Mouse (Mus musculus): ENCODE measurements around the gene Serpina1a. TPM values are rescaled to one million over a fixed set of nuclear protein-coding genes. Genes with fewer than 3 reads are reported as not detected.
"Not testable (repeated sequence)": the region's sequence is repeated elsewhere in the genome, so short reads cannot be mapped to it uniquely, and the experiment has no call there.

Gene Serpina1a
- polyA plus RNA-seq (2015; fragmentation: Nextera tagmentation; extraction: Ambion mirVana): 0.68 TPM in 1 of 2 replicates, not detected in the other

DNA sequence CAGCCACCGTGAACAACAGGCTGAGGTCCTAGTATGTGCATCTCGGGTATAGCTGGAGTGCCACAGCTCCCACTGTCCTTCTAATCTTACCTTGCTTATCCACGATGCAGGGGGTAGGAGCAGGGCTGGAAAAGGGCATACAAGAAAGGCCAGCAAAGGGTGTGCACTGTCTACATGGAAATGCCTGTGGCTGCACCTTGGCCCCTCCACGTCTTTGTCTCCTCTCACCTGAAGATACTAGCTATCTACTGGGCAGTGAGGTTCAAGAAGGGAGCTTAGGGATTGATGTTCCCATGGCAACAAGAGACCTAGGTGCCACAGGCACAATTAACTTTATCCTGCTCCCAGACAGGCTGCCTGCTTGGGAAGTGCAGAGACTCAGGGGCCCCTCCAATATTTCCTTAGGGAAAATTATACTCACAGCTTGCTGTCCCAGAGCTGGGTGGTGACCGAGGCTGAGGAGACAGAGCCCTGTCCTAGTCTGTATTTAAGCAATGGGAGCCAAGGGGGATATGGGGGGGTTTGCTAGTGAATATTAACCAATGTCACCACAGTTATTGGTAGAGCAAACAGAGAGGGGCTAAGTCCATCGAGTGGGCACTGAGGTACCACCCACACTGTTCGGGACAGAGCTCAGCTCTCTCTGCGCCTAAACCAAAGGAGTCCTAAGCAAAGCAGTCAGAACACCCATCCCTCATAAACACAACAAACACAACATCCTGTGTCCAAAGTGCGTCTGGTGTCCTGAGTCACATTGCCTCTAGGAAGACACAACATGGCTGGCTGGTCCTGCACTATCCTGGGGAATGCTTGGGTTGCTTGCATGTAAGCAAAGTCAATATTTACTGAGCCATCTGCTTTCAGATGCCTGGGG lies at the start of gene Serpina1a:
Gene Serpina1a, minus strand, starts transcription at position 462 of the 874 bp plus-strand sequence.
- WGBS: 90% methylated on average over 9 of the region's 9 CpGs
- not testable (repeated sequence) for H3K4me3 ChIP-seq; ATAC-seq (ENCODE audit: low read depth)

DNA sequence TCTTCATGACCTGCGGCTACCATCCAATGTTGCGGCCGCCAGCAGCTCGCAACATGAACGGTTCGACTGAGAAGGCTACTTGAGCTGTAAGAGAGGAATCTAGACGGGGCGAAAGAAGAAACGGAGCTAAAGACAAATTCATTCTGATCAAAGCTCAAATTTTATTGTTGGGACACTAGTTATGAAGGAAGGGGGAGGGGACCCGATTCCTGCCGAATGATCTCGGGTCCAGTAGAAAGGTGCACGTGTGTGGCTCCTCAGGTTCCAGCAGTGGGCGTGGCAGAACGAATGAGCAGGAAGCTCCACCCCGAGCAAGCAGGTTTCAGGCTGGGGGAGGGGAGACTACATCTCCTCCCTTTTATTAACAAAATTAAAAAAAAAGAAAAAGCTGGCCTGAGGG lies 45.8 kb upstream of the Serpina1a start:
- not testable (repeated sequence) for ATAC-seq (ENCODE audit: low read depth); H3K4me2 ChIP-seq; H3K9me3 ChIP-seq; H3K4me3 ChIP-seq; H3K4me1 ChIP-seq (replicated peaks); H3K9ac ChIP-seq; H3K36me3 ChIP-seq; H3K27ac ChIP-seq (replicated peaks); H3K27me3 ChIP-seq
- 91% methylated on average over 12 of the region's 16 CpGs for WGBS

More for the DNA sequence above, at the start of gene Serpina1a:
- H3K4me2 ChIP-seq; H3K36me3 ChIP-seq; H3K4me1 ChIP-seq (replicated peaks); H3K27ac ChIP-seq (replicated peaks); H3K27me3 ChIP-seq; H3K9ac ChIP-seq; H3K9me3 ChIP-seq: not testable (repeated sequence)

DNA sequence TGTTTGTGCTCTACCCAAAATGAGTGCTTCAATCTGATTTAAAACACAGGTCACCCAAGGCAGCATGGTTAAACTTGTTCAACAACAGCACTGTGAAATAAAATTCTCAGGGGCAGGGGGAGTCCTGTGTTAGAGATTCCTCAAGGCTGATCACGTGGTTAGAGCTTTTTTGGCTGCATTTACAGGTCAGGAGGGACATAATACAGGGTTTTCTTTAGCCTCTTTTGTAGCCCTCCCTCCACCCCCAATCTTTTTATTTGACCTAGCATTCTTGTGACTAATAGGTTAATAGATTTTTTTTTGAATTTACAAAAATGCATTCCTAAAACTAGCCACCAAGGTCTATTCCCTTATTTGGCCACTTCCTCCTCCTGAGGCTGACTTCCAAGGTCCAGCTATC lies 44.4 kb upstream of the Serpina1a start:
- ATAC-seq (ENCODE audit: low read depth); H3K36me3 ChIP-seq; H3K27ac ChIP-seq (replicated peaks); H3K4me1 ChIP-seq (replicated peaks); H3K27me3 ChIP-seq; H3K4me3 ChIP-seq; H3K9me3 ChIP-seq; H3K9ac ChIP-seq; H3K4me2 ChIP-seq: not testable (repeated sequence)
- 35% methylated on average over 1 of the region's 1 CpGs for WGBS

DNA sequence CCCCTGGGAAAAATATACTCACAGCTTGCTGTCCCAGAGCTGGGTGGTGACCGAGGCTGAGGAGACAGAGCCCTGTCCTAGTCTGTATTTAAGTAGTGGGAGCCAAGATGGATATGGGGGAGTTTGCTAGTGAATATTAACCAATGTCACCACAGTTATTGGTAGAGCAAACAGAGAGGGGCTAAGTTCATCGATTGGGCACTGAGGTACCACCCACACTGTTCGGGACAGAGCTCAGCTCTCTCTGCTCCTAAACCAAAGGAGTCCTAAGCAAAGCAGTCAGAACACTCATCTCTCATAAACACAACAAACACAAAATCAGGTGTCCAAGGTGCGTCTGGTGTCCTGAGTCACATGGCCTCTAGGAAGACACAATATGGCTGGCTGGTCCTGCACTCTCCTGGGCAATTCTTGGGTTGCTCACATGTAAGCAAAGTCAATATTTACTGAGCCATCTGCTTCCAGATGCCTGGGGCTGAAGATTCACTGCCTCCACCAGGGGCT lies 41.5 kb upstream of the Serpina1a start, which contains the start of gene Serpina1c:
Gene Serpina1c, minus strand, starts transcription at position 51 of the 504 bp plus-strand sequence.
- not testable (repeated sequence) for H3K27me3 ChIP-seq; H3K4me1 ChIP-seq (replicated peaks); H3K4me3 ChIP-seq; H3K9ac ChIP-seq; H3K27ac ChIP-seq (replicated peaks); H3K36me3 ChIP-seq; ATAC-seq (ENCODE audit: low read depth); H3K4me2 ChIP-seq
- 0 out of 2 replicates have a peak, but pooled peaks cover 11% of the 10 kb centered on the region for H3K9me3 ChIP-seq
- WGBS: 88% methylated on average over 4 of the region's 4 CpGs

DNA sequence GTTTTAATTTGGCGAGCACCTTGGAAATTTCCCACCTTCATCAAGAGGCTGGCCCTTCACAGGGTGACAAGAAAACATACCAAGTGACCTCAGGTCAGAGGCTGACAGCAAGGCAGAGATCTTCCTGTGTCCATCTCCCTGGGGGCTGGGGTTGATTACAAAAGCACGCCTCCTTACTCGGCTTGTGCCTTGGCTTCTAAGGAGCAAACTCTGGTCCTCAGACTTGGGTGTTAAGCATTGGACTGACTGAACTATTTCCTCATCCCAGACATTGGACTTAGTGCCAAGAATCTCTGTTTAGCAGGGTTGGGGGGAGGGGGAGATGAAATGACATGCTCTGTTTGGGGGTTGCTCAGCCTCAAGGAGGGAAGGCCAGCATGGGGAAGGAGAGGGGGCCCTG lies 38.6 kb upstream of the Serpina1a start:
- not testable (repeated sequence) for H3K9me3 ChIP-seq; H3K36me3 ChIP-seq; H3K27ac ChIP-seq (replicated peaks); ATAC-seq (ENCODE audit: low read depth); H3K9ac ChIP-seq; H3K4me2 ChIP-seq; H3K4me1 ChIP-seq (replicated peaks); H3K4me3 ChIP-seq; H3K27me3 ChIP-seq
- 92% methylated on average over 3 of the region's 3 CpGs for WGBS

DNA sequence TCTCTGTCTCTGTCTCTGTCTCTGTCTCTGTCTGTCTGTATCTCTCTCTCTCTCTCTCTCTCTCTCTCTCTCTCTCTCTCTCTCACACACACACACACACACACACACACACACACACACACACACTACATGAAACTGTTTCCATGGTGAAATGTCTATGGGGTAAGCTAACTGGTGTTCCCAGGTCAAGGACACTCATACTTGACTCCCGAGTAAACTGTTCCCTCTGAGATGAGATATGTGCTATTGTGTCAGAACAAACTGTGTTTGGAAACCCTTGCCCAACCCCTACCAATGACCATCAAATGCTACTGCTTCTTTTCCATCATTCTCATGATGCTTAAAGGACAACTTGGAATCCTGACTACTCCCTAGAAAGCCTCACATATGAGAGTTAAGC lies 3.5 kb upstream of the Serpina1a start:
- not testable (repeated sequence) for H3K4me1 ChIP-seq (replicated peaks); H3K9me3 ChIP-seq; H3K4me2 ChIP-seq; H3K4me3 ChIP-seq; H3K36me3 ChIP-seq; H3K27ac ChIP-seq (replicated peaks); ATAC-seq (ENCODE audit: low read depth); H3K27me3 ChIP-seq; H3K9ac ChIP-seq
- WGBS: 96% methylated on average over 1 of the region's 1 CpGs

DNA sequence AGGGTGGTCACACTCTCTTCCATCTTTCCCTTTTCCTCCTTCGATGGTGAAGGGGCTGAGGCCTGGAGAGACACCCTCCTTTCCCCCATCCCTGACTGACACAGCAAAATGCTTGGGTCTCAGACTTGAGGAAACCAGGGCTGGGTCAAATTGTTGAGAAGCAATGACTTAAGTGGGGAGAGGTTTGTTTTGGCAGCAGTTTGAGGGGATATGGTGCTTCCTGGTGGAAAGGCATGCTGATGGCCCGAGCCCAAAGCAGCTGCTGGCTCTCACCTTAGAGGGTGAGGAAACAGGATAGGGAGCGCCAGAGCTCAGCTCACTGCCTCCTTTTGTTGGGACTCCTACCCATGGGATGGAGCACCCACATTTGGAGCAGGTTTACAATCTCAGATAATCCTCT lies 2.4 kb downstream of the Serpina1a start:
- WGBS: 88% methylated on average over 3 of the region's 3 CpGs
- 0 out of 2 replicates have a peak, but pooled peaks cover 3% of the 10 kb centered on the region for H3K9me3 ChIP-seq

DNA sequence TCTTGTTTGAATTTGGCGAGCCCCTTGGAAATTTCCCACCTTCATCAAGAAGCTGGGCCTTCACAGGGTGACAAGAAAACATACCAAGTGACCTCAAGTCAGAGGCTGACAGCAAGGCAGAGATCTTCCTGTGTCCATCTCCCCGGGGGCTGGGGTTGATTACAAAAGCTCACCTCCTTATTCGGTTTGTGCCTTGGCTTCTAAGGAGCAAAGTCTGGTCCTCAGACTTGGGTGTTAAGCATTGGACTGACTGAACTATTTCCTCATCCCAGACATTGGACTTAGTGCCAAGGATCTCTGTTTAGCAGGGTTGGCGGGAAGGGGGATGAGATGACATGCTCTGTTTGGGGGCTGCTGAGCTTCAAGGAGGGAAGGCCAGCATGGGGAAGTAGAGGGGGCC lies 2.8 kb downstream of the Serpina1a start:
- not testable (repeated sequence) for H3K9ac ChIP-seq; H3K4me2 ChIP-seq; ATAC-seq (ENCODE audit: low read depth); H3K4me1 ChIP-seq (replicated peaks); H3K27ac ChIP-seq (replicated peaks); H3K27me3 ChIP-seq; H3K9me3 ChIP-seq; H3K4me3 ChIP-seq; H3K36me3 ChIP-seq
- WGBS: 84% methylated on average over 3 of the region's 4 CpGs

More for the DNA sequence above, 2.4 kb downstream of the Serpina1a start:
- no peak for ATAC-seq (ENCODE audit: low read depth)
- H3K4me1 ChIP-seq (replicated peaks): no peaks in the 10 kb centered on the region
- H3K4me3 ChIP-seq: no peak overlapping the region
- H3K36me3 ChIP-seq: no peaks in the 10 kb centered on the region
- H3K4me2 ChIP-seq: no peak overlapping the region
- no peak overlapping the region for H3K27ac ChIP-seq (replicated peaks)
- no peak overlapping the region for H3K9ac ChIP-seq
- no peaks in the 10 kb centered on the region for H3K27me3 ChIP-seq

DNA sequence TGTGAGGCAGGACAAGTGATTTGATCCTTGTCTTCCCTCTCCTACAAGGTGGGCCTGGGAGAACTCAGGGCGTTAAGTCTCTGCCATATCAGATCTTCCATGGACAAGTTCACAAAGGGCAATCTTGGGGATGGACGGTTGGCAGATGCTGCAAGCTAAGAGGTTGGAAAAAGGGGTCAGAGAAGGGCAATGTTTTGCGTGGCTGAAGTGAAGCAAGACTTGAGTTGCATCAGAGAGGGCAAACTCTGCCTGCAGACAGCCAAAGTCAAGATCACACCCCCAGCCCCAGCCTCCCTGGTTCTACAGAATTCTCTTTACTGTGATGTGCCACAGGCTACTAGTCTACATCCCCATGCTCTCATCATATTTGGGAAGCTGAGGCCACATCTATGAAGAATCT lies 3.8 kb downstream of the Serpina1a start:
- not testable (repeated sequence) for ATAC-seq (ENCODE audit: low read depth); H3K9ac ChIP-seq; H3K4me3 ChIP-seq; H3K9me3 ChIP-seq; H3K36me3 ChIP-seq; H3K4me1 ChIP-seq (replicated peaks); H3K27me3 ChIP-seq; H3K4me2 ChIP-seq; H3K27ac ChIP-seq (replicated peaks)
- 82% methylated on average over 3 of the region's 3 CpGs for WGBS

DNA sequence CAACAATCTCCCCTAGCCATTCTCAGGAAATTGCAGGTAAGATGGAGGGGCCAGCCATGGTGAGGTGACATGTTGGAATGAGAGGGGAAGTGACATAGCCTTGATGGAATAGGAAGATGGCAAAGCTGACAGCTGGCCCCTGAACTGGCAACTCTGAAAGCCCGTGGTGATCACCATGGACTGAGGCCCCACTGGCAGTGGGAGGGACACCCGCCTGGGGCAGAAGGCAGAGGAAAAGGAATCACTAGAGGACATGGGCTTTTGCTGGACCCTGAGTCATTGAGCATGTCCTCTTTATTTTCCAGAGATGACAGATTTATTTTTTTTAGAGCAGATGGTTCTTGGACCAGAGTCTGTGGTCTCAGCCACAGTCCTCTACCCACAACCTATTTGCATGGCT lies 10.3 kb downstream of the Serpina1a start:
- not testable (repeated sequence) for ATAC-seq (ENCODE audit: low read depth); H3K9ac ChIP-seq; H3K4me3 ChIP-seq; H3K27me3 ChIP-seq; H3K4me1 ChIP-seq (replicated peaks); H3K27ac ChIP-seq (replicated peaks); H3K4me2 ChIP-seq; H3K9me3 ChIP-seq; H3K36me3 ChIP-seq
- 77% methylated on average over 2 of the region's 2 CpGs for WGBS

DNA sequence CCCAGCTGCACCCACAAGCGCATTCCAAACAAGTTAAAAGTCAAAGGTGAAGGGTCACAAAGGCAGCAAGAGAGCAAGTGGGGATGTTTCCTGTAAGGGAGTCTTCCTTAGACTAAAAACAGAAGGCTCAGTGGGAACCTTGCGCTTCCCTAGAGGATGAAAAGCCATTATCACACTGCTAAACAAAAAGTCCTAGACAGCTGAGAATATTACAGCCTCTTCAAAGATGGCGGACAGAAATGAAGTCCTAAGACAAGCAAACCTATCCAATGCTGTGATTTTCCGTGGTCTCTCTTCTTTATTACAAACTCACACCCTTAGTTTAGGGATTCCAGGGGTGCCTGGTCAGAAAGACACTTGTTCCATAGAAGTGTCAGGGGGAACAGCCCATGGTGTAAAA lies 33.1 kb downstream of the Serpina1a start, which contains the start of gene Serpina1b:
Gene Serpina1b, minus strand, starts transcription at position 101 of the 400 bp plus-strand sequence.
- not testable (repeated sequence) for H3K27me3 ChIP-seq; H3K9ac ChIP-seq; H3K4me3 ChIP-seq; H3K4me2 ChIP-seq; H3K36me3 ChIP-seq; H3K9me3 ChIP-seq; H3K4me1 ChIP-seq (replicated peaks); ATAC-seq (ENCODE audit: low read depth); H3K27ac ChIP-seq (replicated peaks)
- WGBS: 81% methylated on average over 4 of the region's 4 CpGs

DNA sequence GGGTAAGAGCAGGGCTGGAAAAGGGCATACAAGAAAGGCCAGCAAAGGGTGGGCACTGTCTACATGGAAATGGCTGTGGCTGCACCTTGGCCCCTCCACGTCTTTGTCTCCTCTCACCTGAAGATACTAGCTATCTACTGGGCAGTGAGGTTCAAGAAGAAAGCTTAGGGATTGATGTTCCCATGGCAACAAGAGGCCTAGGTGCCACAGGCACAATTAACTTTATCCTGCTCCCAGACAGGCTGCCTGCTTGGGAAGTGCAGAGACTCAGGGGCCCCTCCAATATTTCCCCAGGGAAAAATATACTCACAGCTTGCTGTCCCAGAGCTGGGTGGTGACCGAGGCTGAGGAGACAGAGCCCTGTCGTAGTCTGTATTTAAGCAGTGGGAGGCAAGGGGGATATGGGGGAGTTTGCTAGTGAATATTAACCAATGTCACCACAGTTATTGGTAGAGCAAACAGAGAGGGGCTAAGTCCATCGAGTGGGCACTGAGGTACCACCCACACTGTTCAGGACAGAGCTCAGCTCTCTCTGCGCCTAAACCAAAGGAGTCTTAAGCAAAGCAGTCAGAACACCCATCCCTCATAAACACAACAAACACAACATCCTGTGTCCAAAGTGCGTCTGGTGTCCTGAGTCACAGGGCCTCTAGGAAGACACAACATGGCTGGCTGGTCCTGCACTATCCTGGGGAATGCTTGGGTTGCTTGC lies 35.5 kb downstream of the Serpina1a start:
- H3K9me3 ChIP-seq; ATAC-seq (ENCODE audit: low read depth); H3K9ac ChIP-seq; H3K4me1 ChIP-seq (replicated peaks); H3K4me2 ChIP-seq; H3K27ac ChIP-seq (replicated peaks); H3K27me3 ChIP-seq; H3K4me3 ChIP-seq; H3K36me3 ChIP-seq: not testable (repeated sequence)
- WGBS: 87% methylated on average over 6 of the region's 6 CpGs
